Mouse (Mus musculus): ENCODE data around the gene C130026I21Rik. TPM values are rescaled to one million over a fixed set of nuclear protein-coding genes. Genes with fewer than 3 reads are reported as not detected.
"Not testable (repeated sequence)": the region's sequence is repeated elsewhere in the genome, so short reads cannot be mapped to it uniquely, and the experiment has no call there.

C130026I21Rik gene
- polyA plus RNA-seq, 1 experiment from 2014 or later: 0.31 TPM

- not testable (repeated sequence) for H3K27ac ChIP-seq; H3K27me3 ChIP-seq; H3K36me3 ChIP-seq; ATAC-seq; H3K9me3 ChIP-seq; H3K4me2 ChIP-seq (replicated peaks); H3K4me3 ChIP-seq (replicated peaks); H3K9ac ChIP-seq (replicated peaks); H3K4me1 ChIP-seq (replicated peaks)
- 46% methylated on average over 1 of the region's 2 CpGs for WGBS
Measured at GRCm38 (mm10) chr1:85206531-85206930, 63.8 kb downstream of the C130026I21Rik start.

DNA sequence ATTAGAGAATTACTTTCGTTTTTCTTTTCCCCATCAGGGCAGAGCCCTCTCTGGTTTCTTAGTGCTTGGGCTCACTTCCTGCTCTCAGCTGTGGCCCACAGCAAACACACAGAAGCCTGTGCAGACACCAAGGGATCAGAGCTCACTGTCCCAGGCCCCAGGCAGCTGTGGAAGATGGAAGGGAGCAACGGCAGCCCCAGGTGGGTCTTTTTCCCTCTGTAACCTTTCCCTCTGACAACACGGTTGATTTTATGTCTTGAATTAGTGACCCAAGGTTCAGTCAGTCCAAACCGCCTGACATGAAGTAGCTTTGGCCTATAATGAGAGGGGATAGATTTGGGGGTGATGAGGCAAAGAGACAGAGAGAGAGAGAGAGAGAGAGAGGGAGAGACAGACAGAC is 70.8 kb downstream of the C130026I21Rik start:
- H3K4me1 ChIP-seq (replicated peaks); H3K36me3 ChIP-seq; H3K27ac ChIP-seq; H3K9me3 ChIP-seq; H3K9ac ChIP-seq (replicated peaks); H3K4me3 ChIP-seq (replicated peaks); ATAC-seq; H3K4me2 ChIP-seq (replicated peaks); H3K27me3 ChIP-seq: not testable (repeated sequence)
- 90% methylated on average over 3 of the region's 4 CpGs for WGBS

GRCm38 (mm10) chr1:85198647-85199350 is 71.6 kb downstream of the C130026I21Rik start:
- H3K9ac ChIP-seq (replicated peaks); H3K4me2 ChIP-seq (replicated peaks); H3K27me3 ChIP-seq; ATAC-seq; H3K36me3 ChIP-seq; H3K4me1 ChIP-seq (replicated peaks); H3K27ac ChIP-seq; H3K4me3 ChIP-seq (replicated peaks): not testable (repeated sequence)
- peaks cover 12% of the 10 kb centered on the region; the same call in 1 of the 2 replicates for H3K9me3 ChIP-seq

DNA sequence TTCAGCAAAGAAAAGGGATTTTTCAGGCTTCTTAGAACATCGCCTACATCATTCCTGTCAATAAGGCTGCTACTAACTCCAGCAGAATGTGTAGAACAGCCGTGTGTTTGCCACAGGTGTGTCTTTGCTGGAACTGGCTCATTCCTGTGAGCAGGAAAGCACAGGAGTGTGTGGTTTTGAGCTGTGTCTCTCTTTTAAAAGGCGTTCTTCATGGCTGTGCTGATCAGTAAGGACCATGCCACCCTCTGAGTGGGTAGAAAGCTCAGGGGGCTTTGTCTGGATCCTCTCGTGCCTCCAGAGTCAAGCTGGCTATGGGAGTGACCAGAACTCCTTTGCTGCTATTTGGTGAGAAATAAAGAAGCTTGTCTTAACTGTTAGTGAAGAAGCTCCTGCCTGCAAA is 73.6 kb downstream of the C130026I21Rik start:
- not testable (repeated sequence) for H3K27me3 ChIP-seq; H3K4me2 ChIP-seq (replicated peaks); H3K36me3 ChIP-seq; H3K4me3 ChIP-seq (replicated peaks); H3K9ac ChIP-seq (replicated peaks); H3K4me1 ChIP-seq (replicated peaks); ATAC-seq; H3K27ac ChIP-seq
- 65% methylated on average over 4 of the region's 4 CpGs for WGBS
- H3K9me3 ChIP-seq: peaks cover 12% of the 10 kb centered on the region; the same call in 1 of the 2 replicates

- not testable (repeated sequence) for ATAC-seq; H3K36me3 ChIP-seq; H3K4me3 ChIP-seq (replicated peaks); H3K4me2 ChIP-seq (replicated peaks); H3K27me3 ChIP-seq; H3K27ac ChIP-seq; H3K4me1 ChIP-seq (replicated peaks); H3K9ac ChIP-seq (replicated peaks)
- 79% methylated on average over 5 of the region's 5 CpGs for WGBS
- peaks cover 18% of the 10 kb centered on the region; the same call in 1 of the 2 replicates for H3K9me3 ChIP-seq
Measured at GRCm38 (mm10) chr1:85193761-85194160, 76.6 kb downstream of the C130026I21Rik start.

- H3K4me2 ChIP-seq (replicated peaks); H3K36me3 ChIP-seq; H3K9me3 ChIP-seq; H3K9ac ChIP-seq (replicated peaks); H3K4me3 ChIP-seq (replicated peaks); H3K27ac ChIP-seq; ATAC-seq; H3K27me3 ChIP-seq; H3K4me1 ChIP-seq (replicated peaks): not testable (repeated sequence)
- 83% methylated on average over 2 of the region's 3 CpGs for WGBS
Measured at GRCm38 (mm10) chr1:85181981-85182380, 88.4 kb downstream of the C130026I21Rik start.

- WGBS: 90% methylated on average over 4 of the region's 4 CpGs
- H3K4me2 ChIP-seq (replicated peaks); H3K4me3 ChIP-seq (replicated peaks): not testable (repeated sequence)
Measured at GRCm38 (mm10) chr1:85178971-85179370, 91.4 kb downstream of the C130026I21Rik start.

DNA sequence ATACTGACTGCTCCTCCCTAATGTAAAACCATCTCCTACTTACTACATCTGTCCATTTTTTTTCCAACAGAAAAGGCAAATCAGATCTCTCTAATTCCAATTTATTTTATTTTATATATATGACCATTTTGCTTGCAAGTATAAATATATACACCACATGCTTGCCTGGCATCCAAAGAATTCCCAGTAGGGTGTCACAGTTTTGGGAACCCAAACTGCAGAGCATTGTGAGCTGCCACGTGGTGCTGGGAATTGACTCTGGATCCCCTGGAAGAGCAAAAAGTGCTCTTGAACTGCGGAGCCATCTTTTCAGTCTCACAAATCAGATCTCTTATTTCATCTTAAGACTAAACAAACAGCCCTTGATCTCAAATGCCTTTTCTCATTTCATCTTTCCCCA is 107.5 kb downstream of the C130026I21Rik start:
- not testable (repeated sequence) for H3K9me3 ChIP-seq, ATAC-seq
- WGBS: 77% methylated on average over 2 of the region's 2 CpGs

More at GRCm38 (mm10) chr1:85178971-85179370, 91.4 kb downstream of the C130026I21Rik start:
- H3K9ac ChIP-seq (replicated peaks); H3K27ac ChIP-seq; H3K9me3 ChIP-seq; ATAC-seq; H3K27me3 ChIP-seq; H3K36me3 ChIP-seq; H3K4me1 ChIP-seq (replicated peaks): not testable (repeated sequence)

GRCm38 (mm10) chr1:85155151-85155550 is 115.2 kb downstream of the C130026I21Rik start:
- not testable (repeated sequence) for ATAC-seq; H3K36me3 ChIP-seq; H3K27me3 ChIP-seq; H3K27ac ChIP-seq; H3K4me1 ChIP-seq (replicated peaks); H3K9ac ChIP-seq (replicated peaks); H3K4me3 ChIP-seq (replicated peaks); H3K4me2 ChIP-seq (replicated peaks); H3K9me3 ChIP-seq
- 85% methylated on average over 4 of the region's 5 CpGs for WGBS

More for the DNA sequence above, 107.5 kb downstream of the C130026I21Rik start:
- H3K36me3 ChIP-seq; H3K4me2 ChIP-seq (replicated peaks); H3K4me3 ChIP-seq (replicated peaks); H3K9ac ChIP-seq (replicated peaks); H3K27ac ChIP-seq; H3K27me3 ChIP-seq; H3K4me1 ChIP-seq (replicated peaks): not testable (repeated sequence)

GRCm38 (mm10) chr1:85133671-85134070 is 136.7 kb downstream of the C130026I21Rik start:
- not testable (repeated sequence) for H3K9ac ChIP-seq (replicated peaks); H3K27me3 ChIP-seq; H3K4me2 ChIP-seq (replicated peaks); H3K36me3 ChIP-seq; ATAC-seq; H3K27ac ChIP-seq; H3K9me3 ChIP-seq; H3K4me3 ChIP-seq (replicated peaks); H3K4me1 ChIP-seq (replicated peaks)
- 90% methylated on average over 22 of the region's 22 CpGs for WGBS

DNA sequence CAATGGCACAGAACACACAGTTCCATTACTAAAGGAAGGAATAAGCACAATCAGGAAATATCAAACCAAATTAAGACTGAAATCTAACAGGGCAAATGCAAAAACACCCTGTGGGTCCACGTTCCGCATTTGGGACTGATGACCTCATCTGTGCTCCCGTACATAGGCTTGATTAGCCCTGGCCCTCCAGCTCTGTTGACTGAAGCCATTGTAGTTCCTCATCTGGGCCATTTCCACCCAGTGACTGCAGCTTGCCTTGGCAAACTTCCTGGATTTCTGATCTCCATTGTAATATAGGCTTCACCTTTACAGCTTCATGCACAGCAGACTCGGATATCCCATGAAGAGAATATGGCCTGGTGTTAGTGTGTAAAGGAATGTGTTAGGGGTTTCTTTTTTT is 148.5 kb downstream of the C130026I21Rik start:
- H3K27ac ChIP-seq; H3K27me3 ChIP-seq; H3K4me2 ChIP-seq (replicated peaks); H3K4me3 ChIP-seq (replicated peaks); H3K9ac ChIP-seq (replicated peaks); ATAC-seq; H3K4me1 ChIP-seq (replicated peaks); H3K36me3 ChIP-seq; H3K9me3 ChIP-seq: not testable (repeated sequence)
- 89% methylated on average over 4 of the region's 4 CpGs for WGBS

GRCm38 (mm10) chr1:85118341-85118740 is 152.0 kb downstream of the C130026I21Rik start:
- not testable (repeated sequence) for H3K9ac ChIP-seq (replicated peaks); H3K4me2 ChIP-seq (replicated peaks); H3K4me3 ChIP-seq (replicated peaks); H3K27me3 ChIP-seq; H3K36me3 ChIP-seq; H3K9me3 ChIP-seq; ATAC-seq; H3K4me1 ChIP-seq (replicated peaks); H3K27ac ChIP-seq
- 81% methylated on average over 5 of the region's 6 CpGs for WGBS

DNA sequence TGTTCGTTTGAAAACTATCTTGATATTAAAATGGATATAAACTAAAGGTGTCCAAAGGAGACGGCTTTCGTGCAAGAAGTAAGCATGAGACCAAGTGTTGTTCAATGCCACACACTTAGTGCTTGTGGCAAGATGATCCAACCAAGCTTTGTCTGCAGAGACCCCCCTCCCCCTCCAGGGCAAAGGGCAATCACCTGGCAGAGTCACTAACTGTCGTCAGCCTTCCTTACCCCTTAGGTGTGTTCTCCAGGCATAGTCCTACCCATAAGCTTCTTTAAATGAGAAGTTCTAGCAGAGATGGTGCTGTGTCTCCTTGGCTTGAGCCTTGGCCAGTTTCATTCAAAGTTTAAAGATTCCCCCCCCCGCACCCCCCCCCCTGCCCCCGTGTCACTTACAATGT is 152.8 kb downstream of the C130026I21Rik start:
- ATAC-seq; H3K4me3 ChIP-seq (replicated peaks); H3K4me2 ChIP-seq (replicated peaks); H3K9ac ChIP-seq (replicated peaks); H3K27me3 ChIP-seq; H3K9me3 ChIP-seq; H3K4me1 ChIP-seq (replicated peaks); H3K27ac ChIP-seq; H3K36me3 ChIP-seq: not testable (repeated sequence)
- WGBS: 77% methylated on average over 5 of the region's 6 CpGs
